Mouse (Mus musculus) limb, embryonic 14.5 days (tissue): ENCODE measurements around the gene Gm9944. TPM values are rescaled to one million over a fixed set of nuclear protein-coding genes. Genes with fewer than 3 reads are reported as not detected.
A peak's percentile ranks its signal among the peaks of the same experiment; 100 is the strongest.

ENCODE experiments used
- ATAC-seq: fragments of 200-750 bp; cut with Nextera tagmentation; 2 replicates; pipeline ENCODE4 v1.8.0; 2017; ENCODE audit warnings: low read depth, moderate number of reproducible peaks, moderate TSS enrichment; ENCODE audit not compliant: low FRiP score
- DNase-seq: peaks from one replicate; pipeline ENCODE4 v3.0.0-alpha.2; 2015; ENCODE audit warnings: low spot score
- H3K27ac ChIP-seq: fragments of 300-500 bp; sonication (generic); replicated peaks from 2 replicates; pipeline ENCODE4 v1.5.1; 2014; ENCODE audit warnings: low read depth, mild to moderate bottlenecking, low read length, moderate library complexity, mixed read lengths
- H3K27me3 ChIP-seq: fragments of 300-500 bp; sonication (generic); 2 replicates; pipeline ENCODE4 v1.6.1; 2014; ENCODE audit warnings: low read length, mixed read lengths; ENCODE audit not compliant: control insufficient read depth, insufficient read depth
- H3K36me3 ChIP-seq: fragments of 300-500 bp; sonication (generic); 2 replicates; pipeline ENCODE4 v1.6.1; 2014; ENCODE audit warnings: mild to moderate bottlenecking, low read length, moderate library complexity, mixed read lengths; ENCODE audit not compliant: control insufficient read depth, insufficient read depth
- H3K4me1 ChIP-seq: fragments of 300-500 bp; sonication (generic); 2 replicates; pipeline ENCODE4 v1.6.1; 2014; ENCODE audit warnings: antibody characterized with exemption, low read length, mixed read lengths; ENCODE audit not compliant: control insufficient read depth, insufficient read depth
- H3K4me2 ChIP-seq: fragments of 300-500 bp; sonication (generic); replicated peaks from 2 replicates; pipeline ENCODE4 v1.6.1; 2014; ENCODE audit warnings: low read depth, mild to moderate bottlenecking, low read length, moderate library complexity; ENCODE audit not compliant: severe bottlenecking
- H3K4me3 ChIP-seq: fragments of 300-500 bp; sonication (generic); replicated peaks from 2 replicates; pipeline ENCODE4 v1.5.1; 2014; ENCODE audit warnings: low read length
- H3K9ac ChIP-seq: fragments of 300-500 bp; sonication (generic); 2 replicates; pipeline ENCODE4 v1.6.1; 2014; ENCODE audit warnings: mild to moderate bottlenecking, low read depth, low read length, moderate library complexity; ENCODE audit not compliant: severe bottlenecking
- H3K9me3 ChIP-seq: fragments of 300-500 bp; sonication (generic); 2 replicates; pipeline ENCODE4 v1.6.1; 2016; ENCODE audit warnings: low read length; ENCODE audit not compliant: control insufficient read depth
- POLR2A ChIP-seq: fragments of 200-500 bp; IDR thresholded peaks from 2 replicates; pipeline ENCODE4 v1.8.0; 2012; ENCODE audit warnings: inconsistent platforms, mild to moderate bottlenecking, moderate library complexity, borderline replicate concordance; ENCODE audit not compliant: insufficient read depth, insufficient read length; ENCODE audit errors: extremely low read depth
- WGBS: fragments of 180-500 bp; shearing (Covaris S2); extraction: QIAGEN DNeasy Blood & Tissue Kit; methylation state at CpG from one replicate; pipeline ENCODE4 v1.1.7; 2014; 5-methylcytosine and 5-hydroxymethylcytosine counted together
- polyA plus RNA-seq, 2 experiments: library from polyadenylated mRNA; depleted of rRNA in 1 of 2; stranded (reverse) in 1 of 2; unstranded in 1 of 2; fragments of >200 nt; fragmentation: Nextera tagmentation in 1 of 2; extraction: Ambion mirVana in 1 of 2; gene quantifications; 2 replicates each; pipeline versions ENCODE4 v1.2.1 to v1.2.3; 2012 to 2014

Gene Gm9944
- polyA plus RNA-seq, 2 experiments = not detected

DNA sequence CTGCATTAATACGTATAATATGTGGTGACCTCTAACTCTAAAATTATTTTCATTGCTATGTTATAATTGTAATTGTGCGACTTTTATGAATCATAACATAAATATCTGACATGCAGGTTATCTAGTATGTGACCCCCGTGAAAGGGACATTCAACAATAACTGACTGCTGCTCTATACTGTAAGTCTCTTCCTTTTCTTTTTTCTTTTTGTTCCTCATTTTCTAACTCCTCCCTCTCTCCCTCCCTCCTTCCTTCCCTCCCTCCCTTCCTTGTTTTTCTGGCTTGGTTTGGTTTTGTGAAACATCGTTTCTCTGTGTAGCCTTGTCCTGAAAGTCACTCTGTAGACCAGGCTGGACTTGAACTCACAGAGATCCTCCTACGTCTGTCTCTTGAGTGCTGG, 28.5 kb downstream of the Gm9944 start:
- Histone ChIP-seq H3K27ac (no peak overlapping the region), H3K9me3 (no peaks in the 10 kb centered on the region), H3K9ac (no peak overlapping the region), H3K36me3 (no peaks in the 10 kb centered on the region), H3K4me1 (no peaks in the 10 kb centered on the region), H3K4me2 (no peak overlapping the region), H3K27me3 (no peaks in the 10 kb centered on the region), H3K4me3 (no peak overlapping the region)
- TF ChIP-seq POLR2A = no peak
- WGBS = 76% methylated on average over 5 of the region's 5 CpGs
- ATAC-seq (no peak), DNase-seq (no peak)

DNA sequence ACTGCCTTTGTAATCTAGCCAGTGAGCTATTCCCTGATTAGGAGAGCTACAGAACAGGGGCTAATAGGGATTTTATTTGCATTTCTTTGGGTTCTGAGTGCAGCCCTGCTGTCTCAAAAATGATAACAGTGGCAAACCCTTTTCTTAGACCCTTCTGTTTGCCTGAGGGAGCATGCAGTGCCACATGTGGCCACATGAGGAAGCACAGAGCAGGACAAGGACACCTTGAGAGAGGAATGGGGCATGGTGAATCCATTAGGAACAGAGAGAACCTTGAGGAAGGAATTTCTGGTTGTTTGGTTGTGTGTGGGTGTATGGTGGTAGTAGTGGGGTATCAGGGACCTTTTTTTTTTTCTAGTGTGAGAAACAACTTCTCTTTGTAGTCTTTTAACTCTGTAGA, 32.5 kb downstream of the Gm9944 start:
- Histone ChIP-seq H3K36me3 (no peaks in the 10 kb centered on the region), H3K27me3 (no peaks in the 10 kb centered on the region), H3K4me2 (no peak overlapping the region), H3K9ac (no peak overlapping the region), H3K4me1 (no peaks in the 10 kb centered on the region), H3K4me3 (no peak overlapping the region), H3K27ac (no peak overlapping the region), H3K9me3 (no peaks in the 10 kb centered on the region)
- ATAC-seq (no peak), DNase-seq (no peak)
- no peak for TF ChIP-seq POLR2A

DNA sequence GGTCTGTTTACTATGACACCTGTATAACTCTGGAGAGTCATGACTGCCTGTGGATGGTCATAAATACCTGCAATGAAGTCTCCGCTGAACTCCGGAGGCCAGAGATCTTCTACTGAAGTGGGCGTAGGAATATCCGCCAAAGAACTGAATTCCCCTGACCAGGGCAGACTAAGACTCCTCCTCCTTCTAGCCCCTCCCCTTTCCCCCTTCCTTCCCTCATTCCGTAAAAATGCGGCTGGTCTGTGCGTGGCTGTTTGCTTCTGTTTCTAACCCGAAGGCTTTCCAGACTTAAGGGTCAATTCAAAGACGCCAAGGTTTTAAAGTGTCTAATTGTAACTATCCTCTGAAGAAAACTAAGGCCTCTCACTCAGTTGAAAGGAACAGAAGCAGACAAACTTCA, 44.8 kb downstream of the Gm9944 start, which contains the start of gene Pramef12:
Gene Pramef12, minus strand, starts transcription at position 175 of the 400 bp plus-strand sequence.
- ATAC-seq = no peak
- no peak for DNase-seq
- Histone ChIP-seq H3K4me2 (no peak within 1 kb of the TSS), H3K4me1 (no peaks in the 10 kb centered on the region), H3K9ac (no peak within 1 kb of the TSS), H3K4me3 (no peak within 1 kb of the TSS), H3K27ac (no peak within 1 kb of the TSS), H3K27me3 (no peaks in the 10 kb centered on the region), H3K36me3 (no peaks in the 10 kb centered on the region), H3K9me3 (no peaks in the 10 kb centered on the region)
- WGBS = 82% methylated on average over 9 of the region's 9 CpGs
- TF ChIP-seq POLR2A = no peak

DNA sequence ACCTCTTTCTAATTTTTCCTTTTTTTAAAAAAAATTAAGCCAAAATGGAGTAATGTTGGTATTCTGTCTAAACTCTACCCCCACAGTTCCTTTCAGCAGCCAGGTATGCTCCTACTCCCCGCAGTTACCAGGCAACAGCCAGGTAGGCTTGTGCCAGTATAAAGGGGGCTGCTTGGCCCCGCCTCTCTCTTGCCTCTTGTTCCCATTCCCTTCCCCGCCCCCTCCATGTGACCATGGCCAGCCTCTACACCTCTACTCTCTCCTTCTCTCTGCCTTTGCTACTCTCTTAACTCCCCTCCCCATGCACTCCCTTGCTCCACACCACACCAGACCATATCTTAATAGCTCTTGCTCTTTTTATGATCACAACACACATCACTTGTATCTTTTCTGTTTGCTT, 46.9 kb downstream of the Gm9944 start:
- 68% methylated on average over 3 of the region's 3 CpGs for WGBS
- Histone ChIP-seq H3K27me3 (no peaks in the 10 kb centered on the region), H3K4me3 (no peak overlapping the region), H3K9ac (no peak overlapping the region), H3K4me2 (no peak overlapping the region), H3K27ac (no peak overlapping the region), H3K36me3 (no peaks in the 10 kb centered on the region), H3K4me1 (no peaks in the 10 kb centered on the region), H3K9me3 (no peaks in the 10 kb centered on the region)
- no peak for TF ChIP-seq POLR2A
- ATAC-seq (no peak), DNase-seq (no peak)

DNA sequence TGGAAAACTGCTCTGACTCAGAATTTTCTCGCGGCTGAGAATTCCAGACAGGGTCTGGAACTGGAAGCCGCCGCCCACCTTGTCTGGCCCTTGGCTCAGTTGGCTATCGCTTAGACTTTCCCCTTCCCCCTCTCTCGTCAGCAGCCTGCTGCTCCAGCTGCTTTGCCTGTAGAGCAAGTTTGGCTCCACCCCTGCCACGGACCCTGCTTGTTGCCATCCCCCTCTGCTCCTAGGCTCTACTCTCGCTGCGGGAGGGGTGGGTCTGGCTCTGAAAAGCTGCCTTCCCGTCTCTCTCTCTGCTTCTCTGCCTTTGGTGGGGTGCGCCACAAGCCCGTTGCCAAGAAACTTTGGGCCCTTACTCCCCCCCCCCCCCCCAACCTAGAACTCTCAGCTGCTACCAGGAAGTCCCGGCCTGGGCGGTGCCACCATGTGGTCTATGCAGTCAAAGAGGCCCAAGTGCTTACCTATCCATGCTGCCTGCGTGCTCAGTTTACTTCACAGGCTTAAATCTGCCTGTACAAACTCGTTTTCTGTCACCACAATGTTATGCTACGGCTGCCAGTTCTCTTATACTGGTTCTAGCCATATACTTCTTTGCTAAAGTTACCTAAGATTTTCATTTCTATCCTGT, 48.5 kb downstream of the Gm9944 start:
- ATAC-seq = peak; percentile 94
- Histone ChIP-seq H3K36me3 (no peaks in the 10 kb centered on the region), H3K4me2 (peak overlapping the region; percentile 44), H3K9me3 (no peaks in the 10 kb centered on the region), H3K27ac (peak overlapping the region; percentile 79), H3K4me3 (peak overlapping the region; percentile 30), H3K27me3 (no peaks in the 10 kb centered on the region), H3K9ac (peak overlapping the region; percentile 42; the same call in 1 of the 2 replicates), H3K4me1 (no peaks in the 10 kb centered on the region)
- DNase-seq = peak; percentile 87
- TF ChIP-seq POLR2A = no peak
- 4% methylated on average over 16 of the region's 17 CpGs for WGBS

Other genes with a start within 250 kb of the Gm9944 start
- not detected in 2 replicates for gene C87977, start 240.0 kb downstream of the Gm9944 start, polyA plus RNA-seq (2012; rRNA removed)
- not detected in 2 replicates for gene C87977, start 240.0 kb downstream of the Gm9944 start, polyA plus RNA-seq (2014; fragmentation: Nextera tagmentation; extraction: Ambion mirVana)
- gene Pramel5, start 172.8 kb downstream of the Gm9944 start, polyA plus RNA-seq (2012; rRNA removed) = not detected in 2 replicates
- 0.25 TPM in 1 of 2 replicates, not detected in the other for gene Pramel5, start 172.8 kb downstream of the Gm9944 start, polyA plus RNA-seq (2014; fragmentation: Nextera tagmentation; extraction: Ambion mirVana)
- gene Gm13128, start 123.1 kb downstream of the Gm9944 start, polyA plus RNA-seq (2012; rRNA removed) = not detected in 2 replicates
- not detected in 2 replicates for gene Gm13128, start 123.1 kb downstream of the Gm9944 start, polyA plus RNA-seq (2014; fragmentation: Nextera tagmentation; extraction: Ambion mirVana)
- gene Gm13119, start 95.4 kb downstream of the Gm9944 start, polyA plus RNA-seq (2012; rRNA removed) = not detected in 2 replicates
- gene Gm13119, start 95.4 kb downstream of the Gm9944 start, polyA plus RNA-seq (2014; fragmentation: Nextera tagmentation; extraction: Ambion mirVana) = not detected in 2 replicates
- not detected in 2 replicates for gene Pramef20, start 75.4 kb downstream of the Gm9944 start, polyA plus RNA-seq (2012; rRNA removed)
- not detected in 2 replicates for gene Pramef20, start 75.4 kb downstream of the Gm9944 start, polyA plus RNA-seq (2014; fragmentation: Nextera tagmentation; extraction: Ambion mirVana)
- 0.75 and 1.1 TPM in 2 replicates for gene Pramef12, start 44.9 kb downstream of the Gm9944 start, polyA plus RNA-seq (2012; rRNA removed)
- gene Pramef12, start 44.9 kb downstream of the Gm9944 start, polyA plus RNA-seq (2014; fragmentation: Nextera tagmentation; extraction: Ambion mirVana) = 0.33 and 0.51 TPM in 2 replicates
- gene 1700012P22Rik, start 14.5 kb downstream of the Gm9944 start, polyA plus RNA-seq (2012; rRNA removed) = not detected in 2 replicates
- not detected in 2 replicates for gene 1700012P22Rik, start 14.5 kb downstream of the Gm9944 start, polyA plus RNA-seq (2014; fragmentation: Nextera tagmentation; extraction: Ambion mirVana)
- gene Aadacl3, start 10.4 kb upstream of the Gm9944 start, polyA plus RNA-seq (2012; rRNA removed) = not detected in 2 replicates
- gene Aadacl3, start 10.4 kb upstream of the Gm9944 start, polyA plus RNA-seq (2014; fragmentation: Nextera tagmentation; extraction: Ambion mirVana) = not detected in 2 replicates
- gene 9430007A20Rik, start 66.5 kb upstream of the Gm9944 start, polyA plus RNA-seq (2012; rRNA removed) = not detected in 2 replicates
- not detected in 2 replicates for gene 9430007A20Rik, start 66.5 kb upstream of the Gm9944 start, polyA plus RNA-seq (2014; fragmentation: Nextera tagmentation; extraction: Ambion mirVana)
- not detected in 2 replicates for gene Gm13124, start 111.8 kb upstream of the Gm9944 start, polyA plus RNA-seq (2012; rRNA removed)
- gene Gm13124, start 111.8 kb upstream of the Gm9944 start, polyA plus RNA-seq (2014; fragmentation: Nextera tagmentation; extraction: Ambion mirVana) = not detected in 2 replicates
- gene Aadacl4, start 160.4 kb upstream of the Gm9944 start, polyA plus RNA-seq (2012; rRNA removed) = not detected in 2 replicates
- gene Aadacl4, start 160.4 kb upstream of the Gm9944 start, polyA plus RNA-seq (2014; fragmentation: Nextera tagmentation; extraction: Ambion mirVana) = not detected in 2 replicates
- not detected in 2 replicates for gene Gm436, start 233.1 kb upstream of the Gm9944 start, polyA plus RNA-seq (2012; rRNA removed)
- gene Gm436, start 233.1 kb upstream of the Gm9944 start, polyA plus RNA-seq (2014; fragmentation: Nextera tagmentation; extraction: Ambion mirVana) = not detected in 2 replicates